Mouse (Mus musculus) urinary bladder, postnatal 0 days (tissue): ENCODE data around the gene Ccdc33. TPM values are rescaled to one million over a fixed set of nuclear protein-coding genes. Genes with fewer than 3 reads are reported as not detected.

Experiments used
- polyA plus RNA-seq: library from polyadenylated mRNA; unstranded; fragments of >200 nt; fragmentation: Nextera tagmentation; extraction: Ambion mirVana; gene quantifications from 2 replicates; pipeline ENCODE4 v1.2.1, GENCODE M21; 2015

The Ccdc33 gene
- not detected in 2 replicates for polyA plus RNA-seq

DNA sequence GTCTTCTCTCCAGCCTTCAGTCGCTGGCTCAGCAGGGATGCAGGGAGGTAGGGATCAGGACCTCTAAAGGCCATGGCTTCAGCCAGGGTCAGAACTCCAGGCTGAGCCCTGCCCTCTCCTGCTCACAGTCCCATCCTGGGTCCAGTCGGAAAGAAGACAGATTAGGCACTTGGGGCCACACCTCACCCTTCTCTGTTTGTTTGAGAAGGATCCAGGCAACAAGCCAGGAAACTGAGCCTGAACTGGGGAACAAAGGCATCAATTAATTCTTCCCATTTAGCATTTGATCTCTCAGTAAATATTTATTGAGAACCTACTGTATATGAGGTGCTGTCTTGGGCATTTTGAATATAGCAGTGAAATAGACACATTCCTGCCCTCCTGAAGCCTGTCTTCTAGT, at the start of gene Ccdc33:
Gene Ccdc33 (minus strand): TSS at position 153 of the 400 bp plus-strand sequence.

DNA sequence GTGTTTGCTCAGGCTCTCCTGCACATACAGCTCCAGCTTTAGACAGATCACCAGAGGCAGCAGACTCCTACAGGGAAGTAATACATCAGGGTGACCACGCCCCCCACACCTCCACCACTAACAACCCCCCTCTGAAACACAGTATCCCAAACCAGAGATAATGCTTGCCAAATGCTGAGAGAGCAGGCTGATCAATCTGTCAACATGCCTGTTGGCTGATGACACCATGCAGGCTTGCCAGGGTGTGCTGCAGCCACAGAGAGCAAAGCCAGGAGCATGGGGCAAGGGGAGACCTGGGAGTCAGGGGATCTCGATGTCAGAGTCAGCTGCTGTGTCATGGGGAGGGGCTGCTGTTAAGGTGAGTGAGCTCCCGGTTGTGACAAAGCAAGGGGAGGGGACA, 55.1 kb downstream of the Ccdc33 start, which contains the start of gene Stra6:
Gene Stra6 (plus strand): TSS at position 258 of the 400 bp plus-strand sequence.

DNA sequence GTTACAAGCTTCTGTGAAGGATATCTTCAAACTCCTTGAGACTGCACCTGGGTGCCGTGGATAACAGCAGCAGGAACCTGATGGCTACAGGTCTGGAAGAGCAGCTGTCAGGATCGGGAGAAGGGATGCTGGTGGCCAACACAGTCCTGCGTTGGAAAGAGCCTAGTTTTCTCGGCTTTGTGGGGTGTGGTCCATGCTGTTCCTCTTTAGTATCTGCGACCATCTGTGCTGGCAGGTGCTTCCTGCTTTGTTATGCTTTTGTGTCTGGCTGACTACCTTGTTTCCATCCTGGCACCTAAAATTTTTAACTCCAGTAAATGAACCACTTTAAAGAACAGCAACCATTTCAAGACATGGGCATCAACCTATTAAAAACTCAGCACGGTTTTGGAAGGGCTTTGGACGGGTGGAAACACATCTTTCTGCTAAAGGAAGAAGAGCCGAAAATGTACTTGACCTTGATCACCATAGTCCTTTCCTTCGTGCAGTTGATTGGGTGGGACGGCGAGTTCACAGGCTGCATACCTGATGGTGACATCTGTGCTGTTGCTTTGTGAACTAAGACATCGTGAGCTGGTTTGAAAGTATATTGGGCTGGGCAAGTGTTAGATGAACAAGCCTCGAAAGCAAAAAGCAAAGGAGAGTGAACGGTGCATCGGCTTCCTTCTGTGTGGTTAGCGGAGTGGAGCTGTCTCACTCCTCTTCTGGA, 112.7 kb downstream of the Ccdc33 start, which contains the start of gene Cyp11a1:
Gene Cyp11a1 (plus strand): TSS at position 659 of the 709 bp plus-strand sequence.

Other genes with a start within 250 kb of the Ccdc33 start
- 87.3 and 88.9 TPM in 2 replicates for gene Ubl7, start 207.8 kb downstream of the Ccdc33 start, polyA plus RNA-seq
- gene Sema7a, start 178.7 kb downstream of the Ccdc33 start, polyA plus RNA-seq = 0.19 and 0.49 TPM in 2 replicates
- 1.2 and 5.2 TPM in 2 replicates for gene Cyp11a1, start 112.4 kb downstream of the Ccdc33 start, polyA plus RNA-seq
- 0.07 and 0.12 TPM in 2 replicates for gene Stra6, start 55.0 kb downstream of the Ccdc33 start, polyA plus RNA-seq
- gene Islr, start 85.5 kb upstream of the Ccdc33 start, polyA plus RNA-seq = 85.1 and 85.6 TPM in 2 replicates
- gene Islr2, start 85.5 kb upstream of the Ccdc33 start, polyA plus RNA-seq = 0.11 and 0.18 TPM in 2 replicates
- gene Pml, start 131.0 kb upstream of the Ccdc33 start, polyA plus RNA-seq = 10.4 and 10.8 TPM in 2 replicates
- 33.5 and 34.3 TPM in 2 replicates for gene Stoml1, start 134.3 kb upstream of the Ccdc33 start, polyA plus RNA-seq
- 121 and 138 TPM in 2 replicates for gene Loxl1, start 194.4 kb upstream of the Ccdc33 start, polyA plus RNA-seq